Mouse (Mus musculus) heart, adult 2 months (tissue): Measurements from ENCODE around the gene Hoxb2. TPM values are rescaled to one million over a fixed set of nuclear protein-coding genes. Genes with fewer than 3 reads are reported as not detected.
A peak's percentile ranks its signal among the peaks of the same experiment; 100 is the strongest.

ENCODE experiments used
- DNase-seq, 2 experiments: peaks; one replicate each; pipeline ENCODE4 v3.0.0; 2021
- H3K27ac ChIP-seq: fragments of 200-600 bp; 2 replicates; pipeline ENCODE4 v1.8.1; 2022
- H3K27me3 ChIP-seq: fragments of 200-500 bp; 2 replicates; pipeline ENCODE4 v1.6.1; 2012; ENCODE audit warnings: mild to moderate bottlenecking, low read length, inconsistent platforms, mixed read lengths; ENCODE audit not compliant: control insufficient read depth, insufficient read depth
- H3K36me3 ChIP-seq: fragments of 200-500 bp; 2 replicates; pipeline ENCODE4 v1.6.1; 2012; ENCODE audit warnings: low read length, inconsistent platforms; ENCODE audit not compliant: control insufficient read depth, insufficient read depth
- H3K4me1 ChIP-seq: fragments of 200-500 bp; 2 replicates; pipeline ENCODE4 v1.6.1; 2011; ENCODE audit warnings: low read length; ENCODE audit not compliant: control insufficient read depth, insufficient read depth
- H3K4me3 ChIP-seq: fragments of 200-600 bp; 2 replicates; pipeline ENCODE4 v1.8.1; 2022
- H3K79me2 ChIP-seq: fragments of 200-500 bp; replicated peaks from 2 replicates; pipeline ENCODE4 v1.6.1; 2012; ENCODE audit warnings: mild to moderate bottlenecking, inconsistent platforms, low read length, moderate library complexity, mixed read lengths; ENCODE audit not compliant: control insufficient read depth, insufficient read depth
- H3K9ac ChIP-seq: fragments of 200-500 bp; 2 replicates; pipeline ENCODE4 v1.6.1; 2012; ENCODE audit warnings: low read depth, mild to moderate bottlenecking, control low read depth, inconsistent platforms, low read length, mixed read lengths
- CTCF ChIP-seq: fragments of 200-600 bp; IDR thresholded peaks from 2 replicates; pipeline ENCODE4 v1.8.1; 2022; ENCODE audit warnings: antibody characterized with exemption, mild to moderate bottlenecking, moderate library complexity
- EP300 ChIP-seq: fragments of 200-500 bp; IDR thresholded peaks from 2 replicates; pipeline ENCODE4 v1.6.1; 2011; ENCODE audit warnings: low read depth, low read length, control low read depth; ENCODE audit not compliant: insufficient read depth
- POLR2A ChIP-seq: fragments of 200-500 bp; IDR thresholded peaks from 2 replicates; pipeline ENCODE4 v1.6.1; 2011; ENCODE audit warnings: mild to moderate bottlenecking, low read depth, low read length, control low read depth; ENCODE audit not compliant: insufficient read depth
- WGBS: fragments of 180-500 bp; shearing (Covaris S2); methylation state at CpG from one replicate; pipeline ENCODE4 v1.1.7; 2018; 5-methylcytosine and 5-hydroxymethylcytosine counted together
- intact Hi-C: fragments of 180-260 bp; cut with DNase I; formaldehyde crosslinking; loops from one replicate; pipeline ENCODE4 v1.15.1; 2025
- polyA plus RNA-seq: library from polyadenylated mRNA; depleted of rRNA; stranded (reverse); fragments of >200 nt; gene quantifications from 2 replicates; pipeline ENCODE4 v1.2.3, GENCODE M21; 2012
- total RNA-seq, 2 experiments: library from RNA; stranded (reverse); gene quantifications; 2 replicates each; pipeline ENCODE4 v1.2.3; 2021

Gene Hoxb2
- total and polyA plus RNA-seq, 3 experiments, result 0.23 to 1.4 (median 0.68) TPM

DNA sequence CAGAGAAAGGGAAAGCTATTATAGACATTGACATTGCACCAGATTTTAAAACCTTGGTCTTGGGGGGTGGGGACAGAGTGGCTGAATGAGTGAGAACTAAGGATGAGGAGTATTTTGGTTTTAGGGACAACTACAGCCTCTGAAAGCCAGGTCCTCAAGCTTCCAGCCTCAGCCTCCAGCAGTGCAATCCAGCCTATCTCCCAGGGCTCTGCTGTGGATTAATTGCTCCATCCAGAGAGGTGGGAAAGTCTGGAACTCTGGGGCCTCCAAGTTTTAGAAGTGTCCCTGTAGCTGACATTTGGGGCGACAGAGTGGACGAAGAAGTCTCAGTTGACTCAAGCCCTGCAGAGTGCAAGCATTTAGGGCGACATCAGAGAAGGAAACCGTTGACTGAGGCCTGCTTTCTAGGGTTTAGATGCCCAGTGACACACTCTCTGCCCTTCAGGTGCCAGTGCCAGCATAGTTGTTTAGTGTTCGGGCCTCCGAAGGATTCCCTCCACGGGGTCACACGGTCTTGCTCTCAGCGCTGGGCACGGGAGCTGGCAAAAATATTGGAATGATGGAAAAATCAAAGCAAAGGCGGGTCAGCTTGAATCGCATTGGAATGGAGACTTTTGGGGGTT, 36.4 kb upstream of the Hoxb2 start:
- 26% methylated on average over 12 of the region's 12 CpGs for WGBS
- intact Hi-C loops, result loop anchor here (1.0 to 2.0 kb wide), 2 partner anchors 27 to 39 kb away; no protein-coding TSS in a partner anchor
- DNase-seq, result no peak
- H3K36me3 ChIP-seq, result no peaks in the 10 kb centered on the region
- H3K27ac ChIP-seq, result no peak overlapping the region; the same call in 1 of the 2 replicates
- H3K4me3 ChIP-seq, result no peak overlapping the region
- H3K4me1 ChIP-seq, result no peaks in the 10 kb centered on the region
- no peak overlapping the region for H3K9ac ChIP-seq
- H3K27me3 ChIP-seq, result peaks cover 11% of the 10 kb centered on the region
- H3K79me2 ChIP-seq, result no peaks in the 10 kb centered on the region
- TF ChIP-seq POLR2A (no peak), EP300 (no peak), CTCF (no peak)

DNA sequence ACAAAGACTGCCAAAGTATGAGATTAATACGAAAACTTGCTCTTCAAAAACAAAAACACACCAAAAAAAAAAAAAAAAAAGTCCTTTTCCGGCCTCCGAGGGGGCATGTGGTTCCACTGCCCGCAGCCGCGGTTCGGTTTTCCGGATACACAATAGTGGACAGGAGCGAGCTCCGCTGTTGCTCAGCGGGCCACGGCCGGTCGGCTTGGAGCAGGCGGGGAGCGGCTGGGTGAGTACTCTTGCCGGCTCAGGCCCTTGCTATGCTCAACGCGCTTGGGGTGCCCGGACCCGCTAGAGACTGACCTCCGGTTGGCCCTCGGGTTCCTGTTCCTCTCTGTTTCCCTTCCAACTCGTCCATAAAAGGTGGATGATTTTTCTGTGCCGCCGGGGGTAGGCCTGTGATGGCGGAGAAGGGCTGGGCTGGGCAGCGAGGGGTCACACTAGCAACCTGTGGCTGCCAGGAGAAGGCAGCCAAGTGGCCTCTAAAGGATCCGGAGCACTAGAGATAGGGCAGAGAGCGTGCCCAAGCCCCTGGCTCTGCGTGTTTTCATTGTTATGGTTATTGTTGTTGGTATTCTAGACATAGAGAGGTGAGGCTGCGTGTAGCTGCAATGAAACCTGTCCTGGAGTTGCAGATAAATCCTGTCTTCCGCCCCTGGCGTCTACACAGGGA, 35.5 kb upstream of the Hoxb2 start:
- peak overlapping the region; percentile 69 for H3K27ac ChIP-seq
- H3K27me3 ChIP-seq, result peaks cover 12% of the 10 kb centered on the region
- H3K4me1 ChIP-seq, result no peaks in the 10 kb centered on the region
- no peaks in the 10 kb centered on the region for H3K36me3 ChIP-seq
- H3K4me3 ChIP-seq, result peak overlapping the region; percentile 39
- peak overlapping the region; percentile 37 for H3K9ac ChIP-seq
- 7% methylated on average over 34 of the region's 34 CpGs for WGBS
- peak; percentile 46 to 48 for DNase-seq
- intact Hi-C loops, result loop anchor here (1.0 to 2.0 kb wide), 2 partner anchors 26 to 38 kb away; no protein-coding TSS in a partner anchor
- no peak for TF ChIP-seq POLR2A
- TF ChIP-seq CTCF, result no peak
- TF ChIP-seq EP300, result no peak
- H3K79me2 ChIP-seq, result no peaks in the 10 kb centered on the region

DNA sequence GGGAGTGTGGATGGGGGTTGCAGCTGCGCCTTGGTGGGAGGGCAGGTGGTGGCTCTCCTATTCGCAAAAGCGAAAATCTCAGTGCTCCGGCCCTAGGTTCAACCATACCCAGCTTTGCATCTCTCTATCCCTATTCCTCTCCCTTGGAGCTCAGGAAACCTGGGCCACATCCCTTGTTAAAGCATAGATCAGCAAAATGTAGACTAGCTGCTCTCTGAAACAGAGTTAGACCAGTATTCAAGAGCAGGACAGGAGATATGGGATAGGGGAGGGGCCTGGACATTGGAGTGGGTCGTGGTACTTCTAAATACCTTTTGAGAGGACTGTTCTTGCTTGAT, 35.0 kb upstream of the Hoxb2 start:
- TF ChIP-seq POLR2A (no peak), CTCF (no peak), EP300 (no peak)
- peak overlapping the region; percentile 69 for H3K27ac ChIP-seq
- H3K36me3 ChIP-seq, result no peaks in the 10 kb centered on the region
- no peaks in the 10 kb centered on the region for H3K79me2 ChIP-seq
- DNase-seq, result no peak
- H3K9ac ChIP-seq, result no peak overlapping the region
- WGBS, result 19% methylated on average over 5 of the region's 5 CpGs
- intact Hi-C loops, result loop anchor here (2.0 kb wide), 1 partner anchor 37 kb away; no protein-coding TSS in a partner anchor
- peaks cover 15% of the 10 kb centered on the region for H3K27me3 ChIP-seq
- H3K4me1 ChIP-seq, result no peaks in the 10 kb centered on the region
- H3K4me3 ChIP-seq, result peak overlapping the region; percentile 39

DNA sequence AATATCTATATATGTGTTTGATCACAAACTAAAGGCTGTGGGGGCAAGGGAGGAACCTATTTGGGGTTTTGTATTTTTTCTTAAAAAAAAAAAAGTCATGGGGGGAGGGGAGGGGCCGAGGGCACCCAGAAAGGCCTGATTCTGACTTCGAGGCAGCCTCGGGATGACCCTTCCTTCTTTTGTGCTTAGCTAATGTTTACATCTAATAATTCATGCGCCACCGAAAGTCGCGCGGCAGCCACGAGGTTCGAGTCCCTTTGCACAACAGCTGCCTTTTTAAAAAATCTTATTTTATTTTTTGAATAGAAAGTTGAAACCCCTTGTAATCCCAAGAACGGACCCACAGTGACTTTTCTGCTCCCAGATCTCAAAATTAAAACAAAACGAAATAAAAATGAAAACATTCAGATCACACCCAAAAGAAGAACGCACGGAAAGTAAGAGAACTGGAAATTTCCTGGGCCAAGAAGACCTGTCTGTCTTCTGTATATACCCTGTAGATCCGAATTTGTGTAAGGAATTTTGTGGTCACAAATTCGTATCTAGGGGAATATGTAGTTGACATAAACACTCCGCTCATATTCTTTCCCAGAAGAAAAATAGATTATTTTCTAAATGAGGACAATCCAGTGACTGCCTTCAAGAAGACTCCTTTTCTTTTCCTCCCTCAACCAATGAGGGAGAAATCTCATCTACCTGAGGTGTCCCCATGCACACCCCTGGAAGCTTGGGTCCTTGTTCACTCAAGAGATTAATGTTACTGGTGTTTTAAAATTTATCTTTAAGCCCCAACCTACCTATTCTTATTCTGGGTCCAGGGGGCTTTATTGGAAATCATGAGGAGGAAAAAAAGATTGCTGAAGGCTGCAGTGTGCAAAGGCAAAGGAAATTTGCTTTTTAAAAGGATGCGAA, 33.4 kb upstream of the Hoxb2 start:
- WGBS, result 22% methylated on average over 18 of the region's 18 CpGs
- H3K27me3 ChIP-seq, result peaks cover 15% of the 10 kb centered on the region
- intact Hi-C loops, result no loop called here

DNA sequence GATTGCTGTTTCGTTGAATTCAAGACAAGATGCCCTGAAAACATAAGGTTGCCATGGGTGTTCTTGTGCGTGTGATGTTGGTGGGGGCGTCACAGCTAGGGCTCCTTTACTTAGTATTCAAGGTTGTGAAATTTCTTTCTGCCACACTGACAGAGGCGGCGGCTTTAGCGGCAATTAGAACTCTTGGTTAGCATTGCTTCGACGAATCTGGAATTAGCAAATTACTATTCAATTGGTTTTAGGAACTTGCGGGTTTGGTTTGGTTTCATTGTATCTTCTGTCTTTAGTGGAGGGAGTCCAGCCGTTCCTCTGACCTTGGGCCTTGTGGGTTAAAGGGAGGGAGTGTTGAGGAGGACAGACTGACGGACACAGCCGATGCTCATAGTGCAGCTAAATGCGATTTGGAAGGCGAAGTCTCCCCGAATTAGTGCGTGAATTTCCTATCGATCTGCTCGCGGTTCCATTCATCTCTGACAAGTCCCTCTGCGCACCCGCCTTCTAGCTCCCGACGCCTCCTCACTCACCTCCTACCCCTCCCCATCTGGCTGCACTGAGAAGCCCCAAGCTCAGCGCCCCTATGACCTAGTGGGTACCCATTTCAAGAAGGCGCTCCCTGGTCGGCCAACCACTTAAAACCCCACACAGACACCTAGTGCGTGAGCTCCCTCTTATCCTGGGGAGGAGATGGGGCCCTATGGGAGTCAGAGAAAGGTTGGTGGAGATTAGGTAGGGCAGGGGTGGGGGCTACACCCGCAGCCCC, 32.5 kb upstream of the Hoxb2 start, which contains the start of gene Hoxb4:
Gene Hoxb4, plus strand, starts transcription at position 660 of the 760 bp plus-strand sequence.
- H3K9ac ChIP-seq, result peak within 1 kb of the TSS; percentile 49
- 13% methylated on average over 28 of the region's 28 CpGs for WGBS
- H3K27ac ChIP-seq, result peak within 1 kb of the TSS; percentile 74
- peak within 1 kb of the TSS; percentile 51 for H3K4me3 ChIP-seq
- no peaks in the 10 kb centered on the region for H3K4me1 ChIP-seq
- no peak for DNase-seq
- no peaks in the 10 kb centered on the region for H3K79me2 ChIP-seq
- no peak for TF ChIP-seq POLR2A
- no peak for TF ChIP-seq EP300
- TF ChIP-seq CTCF, result no peak
- intact Hi-C loops, result no loop called here
- H3K27me3 ChIP-seq, result peaks cover 15% of the 10 kb centered on the region
- no peaks in the 10 kb centered on the region for H3K36me3 ChIP-seq

More for the DNA sequence above, 33.4 kb upstream of the Hoxb2 start:
- Histone ChIP-seq H3K9ac (no peak overlapping the region), H3K79me2 (no peaks in the 10 kb centered on the region), H3K36me3 (no peaks in the 10 kb centered on the region), H3K27ac (no peak overlapping the region), H3K4me3 (no peak overlapping the region), H3K4me1 (no peaks in the 10 kb centered on the region)
- DNase-seq, result no peak
- TF ChIP-seq POLR2A (no peak), EP300 (no peak), CTCF (no peak)
